Mouse (Mus musculus): ENCODE measurements around the gene Efemp1.

Gene Efemp1

DNA sequence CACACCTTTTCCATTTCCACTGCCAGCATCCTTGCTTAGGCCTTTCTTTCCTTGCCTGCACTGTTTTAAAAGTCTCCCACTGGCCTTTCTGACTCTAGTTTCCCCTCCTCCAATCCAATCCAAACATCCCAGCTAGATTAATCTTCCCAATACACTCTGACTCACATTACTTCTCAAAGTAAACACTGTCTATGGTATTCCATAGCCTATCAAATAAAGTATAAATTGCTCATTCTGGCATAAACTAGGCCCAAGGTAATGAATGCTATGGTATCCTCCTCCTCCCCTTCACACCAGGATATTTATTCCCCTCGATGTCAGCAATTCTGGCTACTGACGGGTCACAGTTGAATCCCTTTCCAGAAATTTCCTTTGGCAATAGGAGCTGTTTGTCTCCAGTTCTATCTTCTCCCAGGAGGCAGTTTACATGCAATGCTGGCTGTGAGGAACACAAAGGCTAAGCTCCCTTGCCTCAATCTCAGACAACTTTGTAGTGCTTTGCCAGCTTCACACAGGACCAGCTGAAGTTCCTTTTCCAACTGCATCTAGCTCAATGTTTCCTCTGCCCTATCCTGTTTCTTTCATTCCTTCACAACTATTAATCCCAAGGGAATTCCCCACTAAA, 98.7 kb downstream of the Efemp1 start:
- no peak for DNase-seq

DNA sequence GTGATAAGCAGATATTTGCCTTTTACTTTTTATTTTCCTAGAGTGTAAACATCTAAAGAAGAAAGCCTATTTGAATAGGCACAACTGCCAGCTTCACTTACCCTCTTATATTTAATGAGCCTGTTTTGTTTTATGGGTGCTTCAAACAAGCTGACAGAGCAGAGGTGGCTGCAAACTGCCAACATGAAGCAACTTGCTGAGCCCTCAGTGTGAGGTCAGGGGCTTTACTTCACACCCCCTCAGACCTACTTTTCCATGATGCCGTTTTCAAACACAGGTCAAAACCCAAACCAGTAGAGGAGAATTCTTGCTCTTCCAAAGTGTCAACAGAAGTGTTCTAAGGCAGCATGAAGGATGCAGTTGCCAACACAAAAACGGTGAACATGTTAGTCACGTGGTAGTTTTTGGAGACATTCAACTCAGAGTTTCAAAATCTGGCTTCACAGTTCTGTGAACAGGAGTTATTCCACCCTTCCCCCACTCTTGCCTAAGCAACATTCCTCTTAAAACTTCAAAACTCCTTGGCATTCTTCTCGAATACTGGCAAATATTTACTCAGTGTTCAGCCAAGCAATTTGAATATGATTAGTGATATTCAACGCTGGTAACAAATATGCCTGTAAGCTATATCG, 101.8 kb downstream of the Efemp1 start:
- no peak for DNase-seq

DNA sequence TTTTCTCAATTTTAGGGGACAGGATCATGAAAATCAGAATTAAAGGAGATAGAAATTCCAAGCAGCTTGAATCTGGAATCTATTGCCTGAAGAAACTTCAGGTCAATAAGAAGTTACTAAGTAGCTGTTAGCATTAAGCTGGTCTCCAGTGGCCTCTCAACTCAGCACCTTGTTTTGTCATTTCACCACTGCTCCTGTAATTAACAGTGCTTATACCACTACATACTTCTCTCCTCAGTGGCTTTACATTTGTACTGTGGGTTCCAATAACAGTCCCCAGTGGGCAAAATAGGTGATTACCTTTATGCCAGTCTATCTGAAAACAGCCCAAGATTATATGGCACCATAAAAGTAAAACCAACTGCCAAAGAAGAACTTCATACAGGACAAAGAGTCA, 102.3 kb downstream of the Efemp1 start:
- DNase-seq, result no peak

DNA sequence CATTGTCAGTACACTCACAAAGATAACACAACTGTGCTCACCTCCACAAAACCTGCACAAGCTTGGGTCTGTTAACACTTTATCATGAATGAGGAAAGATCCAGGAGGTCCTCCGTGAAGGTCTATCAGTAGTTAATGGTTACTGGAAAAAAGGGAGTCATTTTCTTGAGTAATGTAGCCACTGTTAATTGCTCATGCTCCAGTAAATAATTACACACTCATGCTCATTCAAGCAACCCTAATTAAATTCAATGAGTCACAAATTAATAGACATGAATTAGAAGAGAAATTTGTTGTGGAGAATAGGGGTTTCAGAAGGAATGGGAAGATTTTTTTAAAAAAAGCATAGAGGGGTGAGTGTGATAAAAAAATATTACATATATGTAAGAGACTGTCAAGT, 108.4 kb downstream of the Efemp1 start:
- no peak for DNase-seq
